Mouse (Mus musculus) liver, adult 2 months (tissue): ENCODE measurements around the gene Cd59a.

Source experiments
- CTCF ChIP-seq: fragments of 200-500 bp; IDR thresholded peaks from 2 replicates; pipeline ENCODE4 v1.5.1; 2011; ENCODE audit warnings: low read depth, low read length, control low read depth
- POLR2A ChIP-seq: fragments of 200-500 bp; IDR thresholded peaks from 2 replicates; pipeline ENCODE4 v1.6.1; 2011; ENCODE audit warnings: low read length, control low read depth; ENCODE audit not compliant: insufficient read depth; ENCODE audit errors: extremely low read depth

- no peak for TF ChIP-seq CTCF
- no peak for TF ChIP-seq POLR2A
Observed at GRCm38 (mm10) chr2:104157831-104158230, 62.2 kb downstream of the Cd59a start.
